Mouse (Mus musculus) kidney, embryonic 14.5 days (tissue): ENCODE data around the gene Macc1. TPM values are rescaled to one million over a fixed set of nuclear protein-coding genes. Genes with fewer than 3 reads are reported as not detected.

Experiments
- ATAC-seq: fragments of 200-750 bp; cut with Nextera tagmentation; 2 replicates; pipeline ENCODE4 v1.8.0; 2017; ENCODE audit warnings: moderate number of reproducible peaks, mild to moderate bottlenecking, moderate TSS enrichment, moderate library complexity; ENCODE audit not compliant: low FRiP score, low TSS enrichment
- H3K27ac ChIP-seq: fragments of 300-500 bp; sonication (generic); 2 replicates; pipeline ENCODE4 v1.5.1; 2014; ENCODE audit warnings: low read depth, mild to moderate bottlenecking, low read length, moderate library complexity, mixed read lengths
- H3K27me3 ChIP-seq: fragments of 300-500 bp; sonication (generic); 2 replicates; pipeline ENCODE4 v1.6.1; 2014; ENCODE audit warnings: mild to moderate bottlenecking, low read length; ENCODE audit not compliant: control insufficient read depth, insufficient read depth
- H3K36me3 ChIP-seq: fragments of 300-500 bp; sonication (generic); 2 replicates; pipeline ENCODE4 v1.6.1; 2014; ENCODE audit warnings: low read length, mixed read lengths; ENCODE audit not compliant: control insufficient read depth, insufficient read depth
- H3K4me1 ChIP-seq: fragments of 300-500 bp; sonication (generic); 2 replicates; pipeline ENCODE4 v1.6.1; 2014; ENCODE audit warnings: low read length, mixed read lengths; ENCODE audit not compliant: control insufficient read depth, insufficient read depth
- H3K4me2 ChIP-seq: fragments of 300-500 bp; sonication (generic); replicated peaks from 2 replicates; pipeline ENCODE4 v1.6.1; 2014; ENCODE audit warnings: low read depth, mild to moderate bottlenecking, low read length
- H3K4me3 ChIP-seq: fragments of 300-500 bp; sonication (generic); 2 replicates; pipeline ENCODE4 v1.5.1; 2014; ENCODE audit warnings: mild to moderate bottlenecking, low read length
- H3K9ac ChIP-seq: fragments of 300-500 bp; sonication (generic); 2 replicates; pipeline ENCODE4 v1.6.1; 2014; ENCODE audit warnings: low read depth, mild to moderate bottlenecking, low read length, moderate library complexity
- H3K9me3 ChIP-seq: fragments of 300-500 bp; sonication (generic); 2 replicates; pipeline ENCODE4 v1.6.1; 2016; ENCODE audit warnings: low read length; ENCODE audit not compliant: control insufficient read depth
- WGBS: fragments of 180-500 bp; shearing (Covaris S2); extraction: QIAGEN DNeasy Blood & Tissue Kit; methylation state at CpG from one replicate; pipeline ENCODE4 v1.1.7; 2014; 5-methylcytosine and 5-hydroxymethylcytosine counted together
- polyA plus RNA-seq: library from polyadenylated mRNA; unstranded; fragments of >200 nt; fragmentation: Nextera tagmentation; extraction: Ambion mirVana; gene quantifications from 2 replicates; pipeline ENCODE4 v1.2.1, GENCODE M21; 2014

Macc1 gene
- polyA plus RNA-seq, 1 experiment from 2014 or later: 0.97 TPM

- H3K9ac ChIP-seq: no peak overlapping the region
- H3K9me3 ChIP-seq: no peaks in the 10 kb centered on the region
- no peaks in the 10 kb centered on the region for H3K4me1 ChIP-seq
- H3K27ac ChIP-seq: no peak overlapping the region
- no peak for ATAC-seq
- H3K4me2 ChIP-seq: no peak overlapping the region
- no peak overlapping the region for H3K4me3 ChIP-seq
- no peaks in the 10 kb centered on the region for H3K36me3 ChIP-seq
- 95% methylated on average over 1 of the region's 1 CpGs for WGBS
- no peaks in the 10 kb centered on the region for H3K27me3 ChIP-seq
Observed at GRCm38 (mm10) chr12:119402273-119402672, 88.2 kb downstream of the Macc1 start.

- 43% methylated on average over 3 of the region's 3 CpGs for WGBS
- no peak overlapping the region for H3K27ac ChIP-seq
- ATAC-seq: no peak
- H3K4me2 ChIP-seq: no peak overlapping the region
- no peaks in the 10 kb centered on the region for H3K9me3 ChIP-seq
- no peaks in the 10 kb centered on the region for H3K36me3 ChIP-seq
- no peaks in the 10 kb centered on the region for H3K4me1 ChIP-seq
- no peak overlapping the region for H3K4me3 ChIP-seq
- no peaks in the 10 kb centered on the region for H3K27me3 ChIP-seq
- no peak overlapping the region for H3K9ac ChIP-seq
Observed at GRCm38 (mm10) chr12:119402796-119403195, 88.7 kb downstream of the Macc1 start.

- H3K4me3 ChIP-seq: no peak overlapping the region
- no peaks in the 10 kb centered on the region for H3K4me1 ChIP-seq
- H3K9ac ChIP-seq: no peak overlapping the region
- no peaks in the 10 kb centered on the region for H3K9me3 ChIP-seq
- H3K4me2 ChIP-seq: no peak overlapping the region
- no peak for ATAC-seq
- 81% methylated on average over 1 of the region's 1 CpGs for WGBS
- no peak overlapping the region for H3K27ac ChIP-seq
- H3K36me3 ChIP-seq: no peaks in the 10 kb centered on the region
- no peaks in the 10 kb centered on the region for H3K27me3 ChIP-seq
Observed at GRCm38 (mm10) chr12:119404810-119405209, 90.7 kb downstream of the Macc1 start.

GRCm38 (mm10) chr12:119410522-119410921 is 96.5 kb downstream of the Macc1 start:
- Histone ChIP-seq H3K36me3 (no peaks in the 10 kb centered on the region), H3K27me3 (no peaks in the 10 kb centered on the region), H3K9me3 (no peaks in the 10 kb centered on the region), H3K4me2 (no peak overlapping the region), H3K4me3 (no peak overlapping the region), H3K9ac (no peak overlapping the region), H3K27ac (no peak overlapping the region), H3K4me1 (no peaks in the 10 kb centered on the region)
- ATAC-seq: no peak

GRCm38 (mm10) chr12:119410956-119411355 is 96.9 kb downstream of the Macc1 start:
- Histone ChIP-seq H3K36me3 (no peaks in the 10 kb centered on the region), H3K9me3 (no peaks in the 10 kb centered on the region), H3K27ac (no peak overlapping the region), H3K27me3 (no peaks in the 10 kb centered on the region), H3K4me3 (no peak overlapping the region), H3K4me1 (no peaks in the 10 kb centered on the region), H3K4me2 (no peak overlapping the region), H3K9ac (no peak overlapping the region)
- WGBS: 69% methylated on average over 2 of the region's 2 CpGs
- ATAC-seq: no peak

- Histone ChIP-seq H3K4me3 (no peak overlapping the region), H3K9ac (no peak overlapping the region), H3K27ac (no peak overlapping the region), H3K9me3 (no peaks in the 10 kb centered on the region), H3K4me2 (no peak overlapping the region), H3K36me3 (no peaks in the 10 kb centered on the region), H3K4me1 (no peaks in the 10 kb centered on the region), H3K27me3 (no peaks in the 10 kb centered on the region)
- no peak for ATAC-seq
- WGBS: 46% methylated on average over 2 of the region's 2 CpGs
Observed at GRCm38 (mm10) chr12:119411982-119412381, 97.9 kb downstream of the Macc1 start.

GRCm38 (mm10) chr12:119415900-119416299 is 101.8 kb downstream of the Macc1 start:
- WGBS: 83% methylated on average over 2 of the region's 2 CpGs
- Histone ChIP-seq H3K9ac (no peak overlapping the region), H3K4me3 (no peak overlapping the region), H3K36me3 (no peaks in the 10 kb centered on the region), H3K27me3 (no peaks in the 10 kb centered on the region), H3K4me2 (no peak overlapping the region), H3K27ac (no peak overlapping the region), H3K9me3 (no peaks in the 10 kb centered on the region), H3K4me1 (no peaks in the 10 kb centered on the region)
- no peak for ATAC-seq

- 85% methylated on average over 2 of the region's 2 CpGs for WGBS
- Histone ChIP-seq H3K9ac (no peak overlapping the region), H3K4me3 (no peak overlapping the region), H3K36me3 (no peaks in the 10 kb centered on the region), H3K27ac (no peak overlapping the region), H3K27me3 (no peaks in the 10 kb centered on the region), H3K4me2 (no peak overlapping the region), H3K9me3 (no peaks in the 10 kb centered on the region), H3K4me1 (no peaks in the 10 kb centered on the region)
- ATAC-seq: no peak
Observed at GRCm38 (mm10) chr12:119425749-119426148, 111.7 kb downstream of the Macc1 start.

GRCm38 (mm10) chr12:119426182-119426886 is 112.3 kb downstream of the Macc1 start:
- Histone ChIP-seq H3K27me3 (no peaks in the 10 kb centered on the region), H3K4me3 (no peak overlapping the region), H3K4me1 (no peaks in the 10 kb centered on the region), H3K9me3 (no peaks in the 10 kb centered on the region), H3K27ac (no peak overlapping the region), H3K4me2 (no peak overlapping the region), H3K36me3 (no peaks in the 10 kb centered on the region), H3K9ac (no peak overlapping the region)
- no peak for ATAC-seq
- 100% methylated on average over 2 of the region's 2 CpGs for WGBS
